Mouse (Mus musculus): ENCODE results near the gene Myo10. TPM values are rescaled to one million over a fixed set of nuclear protein-coding genes. Genes with fewer than 3 reads are reported as not detected.

Myo10 gene
- polyA plus RNA-seq, 1 experiment, result 8.2 TPM

- no peaks in the 10 kb centered on the region; the same call in 1 of the 2 replicates for H3K9me3 ChIP-seq
- no peak for TF ChIP-seq GATA1 (IDR thresholded peaks at IDR 0.05; ENCODE audit: borderline replicate concordance, low read length)
- no peak for TF ChIP-seq FLI1 (IDR thresholded peaks at IDR 0.05; ENCODE audit: low read length)
- no peaks in the 10 kb centered on the region for H3K27me3 ChIP-seq (replicated peaks)
- H3K4me1 ChIP-seq, result 0 out of 2 replicates have a peak, but pooled peaks cover 5% of the 10 kb centered on the region
- peaks cover 85% of the 10 kb centered on the region for H3K36me3 ChIP-seq (replicated peaks; ENCODE audit: low read length)
- no peak overlapping the region for H3K4me3 ChIP-seq (replicated peaks)
These were observed 190.2 kb downstream of the Myo10 start for GRCm38 (mm10) chr15:25812479-25812878.

DNA sequence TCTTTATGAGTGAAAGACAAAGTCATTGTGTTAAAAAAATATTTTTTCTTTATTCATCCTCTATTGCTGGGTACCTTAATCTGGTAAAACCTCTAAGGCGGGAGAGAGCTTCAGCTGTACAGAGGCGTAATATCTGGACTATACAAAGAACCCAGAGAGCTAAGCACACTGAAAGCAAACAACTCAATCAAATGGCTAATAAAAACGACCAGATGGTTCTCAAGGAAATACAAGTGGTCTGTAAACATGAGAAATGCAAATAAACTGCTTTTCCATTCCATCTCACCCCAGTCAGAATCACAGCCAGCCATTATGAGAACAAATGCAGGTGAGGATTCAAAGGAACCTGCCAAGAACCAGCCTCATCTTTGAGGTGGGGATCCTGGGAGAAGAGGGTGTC lies 192.2 kb downstream of the Myo10 start:
- 0 out of 2 replicates have a peak, but pooled peaks cover 5% of the 10 kb centered on the region for H3K4me1 ChIP-seq
- H3K27me3 ChIP-seq (replicated peaks), result no peaks in the 10 kb centered on the region
- no peak for TF ChIP-seq FLI1 (IDR thresholded peaks at IDR 0.05; ENCODE audit: low read length)
- TF ChIP-seq GATA1 (IDR thresholded peaks at IDR 0.05; ENCODE audit: borderline replicate concordance, low read length), result no peak
- H3K9me3 ChIP-seq, result peaks cover 5% of the 10 kb centered on the region
- no peak overlapping the region for H3K4me3 ChIP-seq (replicated peaks)
- H3K36me3 ChIP-seq (replicated peaks; ENCODE audit: low read length), result peaks cover 64% of the 10 kb centered on the region

- peaks cover 24% of the 10 kb centered on the region for H3K9me3 ChIP-seq
These were observed 194.9 kb downstream of the Myo10 start for GRCm38 (mm10) chr15:25817191-25817590.

GRCm38 (mm10) chr15:25821981-25822380 lies 199.7 kb downstream of the Myo10 start:
- Histone ChIP-seq H3K4me1 (peaks cover 3% of the 10 kb centered on the region; the same call in 1 of the 2 replicates), H3K4me3 (replicated peaks) (no peak overlapping the region)

More at GRCm38 (mm10) chr15:25817191-25817590, 194.9 kb downstream of the Myo10 start:
- TF ChIP-seq FLI1 (IDR thresholded peaks at IDR 0.05; ENCODE audit: low read length), result no peak
- TF ChIP-seq GATA1 (IDR thresholded peaks at IDR 0.05; ENCODE audit: borderline replicate concordance, low read length), result no peak
- Histone ChIP-seq H3K36me3 (replicated peaks; ENCODE audit: low read length) (peaks cover 38% of the 10 kb centered on the region), H3K4me3 (replicated peaks) (no peak overlapping the region), H3K4me1 (0 out of 2 replicates have a peak, but pooled peaks cover 5% of the 10 kb centered on the region), H3K27me3 (replicated peaks) (no peaks in the 10 kb centered on the region)

DNA sequence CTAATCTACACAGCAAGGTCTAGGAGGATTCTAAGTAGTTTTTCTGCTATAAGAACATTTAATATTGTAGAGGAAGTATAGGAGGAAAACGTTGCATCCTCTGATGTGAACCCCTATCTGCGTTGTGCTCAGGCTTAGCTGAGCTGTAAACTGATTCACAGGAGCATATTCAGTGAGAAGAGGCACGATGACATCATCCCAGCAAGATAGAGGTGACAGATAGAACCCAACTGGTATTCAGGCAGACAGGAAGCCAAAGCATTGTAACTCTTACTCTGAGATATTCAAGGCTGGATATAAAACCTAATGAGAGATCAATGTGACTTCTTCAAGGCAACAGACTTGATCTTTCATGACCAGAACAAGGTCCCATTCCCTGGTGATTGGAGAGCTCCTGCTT lies 200.3 kb downstream of the Myo10 start:
- Histone ChIP-seq H3K9me3 (peaks cover 24% of the 10 kb centered on the region), H3K4me3 (replicated peaks) (no peak overlapping the region)
- TF ChIP-seq FLI1 (IDR thresholded peaks at IDR 0.05; ENCODE audit: low read length) (no peak), GATA1 (IDR thresholded peaks at IDR 0.05; ENCODE audit: borderline replicate concordance, low read length) (no peak)

More at GRCm38 (mm10) chr15:25821981-25822380, 199.7 kb downstream of the Myo10 start:
- H3K9me3 ChIP-seq, result peaks cover 24% of the 10 kb centered on the region
- TF ChIP-seq FLI1 (IDR thresholded peaks at IDR 0.05; ENCODE audit: low read length) (no peak), GATA1 (IDR thresholded peaks at IDR 0.05; ENCODE audit: borderline replicate concordance, low read length) (no peak)
- no peaks in the 10 kb centered on the region for H3K36me3 ChIP-seq (replicated peaks; ENCODE audit: low read length)
- H3K27me3 ChIP-seq (replicated peaks), result no peaks in the 10 kb centered on the region

DNA sequence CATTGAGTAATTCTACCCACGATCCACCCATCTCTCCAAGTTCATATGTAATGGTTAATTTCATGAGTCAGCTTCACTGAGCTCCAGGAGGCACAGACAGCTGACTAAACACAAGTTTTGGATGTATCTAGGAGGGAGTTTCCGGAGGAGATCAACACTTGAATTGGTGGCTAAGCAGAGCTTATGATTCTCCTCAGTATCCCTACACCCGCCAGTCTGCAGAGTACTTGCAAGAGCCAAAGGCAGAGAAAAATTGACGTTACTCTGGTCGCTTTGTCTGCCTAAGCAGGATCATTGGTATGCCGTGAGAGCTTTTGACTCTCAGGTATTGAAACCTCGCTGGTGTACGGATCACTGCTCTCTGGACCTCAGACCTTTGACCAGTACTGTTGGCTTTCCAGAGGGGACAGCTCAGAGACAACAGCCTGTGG lies 204.2 kb downstream of the Myo10 start:
- H3K36me3 ChIP-seq (replicated peaks; ENCODE audit: low read length), result no peaks in the 10 kb centered on the region
- no peaks in the 10 kb centered on the region for H3K9me3 ChIP-seq
- H3K27me3 ChIP-seq (replicated peaks), result no peaks in the 10 kb centered on the region
- peaks cover 31% of the 10 kb centered on the region for H3K4me1 ChIP-seq
- no peak for TF ChIP-seq GATA1 (IDR thresholded peaks at IDR 0.05; ENCODE audit: borderline replicate concordance, low read length)
- no peak for TF ChIP-seq FLI1 (IDR thresholded peaks at IDR 0.05; ENCODE audit: low read length)
- no peak overlapping the region for H3K4me3 ChIP-seq (replicated peaks)

More for the DNA sequence above, 200.3 kb downstream of the Myo10 start:
- Histone ChIP-seq H3K36me3 (replicated peaks; ENCODE audit: low read length) (no peaks in the 10 kb centered on the region), H3K4me1 (peaks cover 5% of the 10 kb centered on the region), H3K27me3 (replicated peaks) (no peaks in the 10 kb centered on the region)

GRCm38 (mm10) chr15:25828464-25828863 lies 206.1 kb downstream of the Myo10 start:
- TF ChIP-seq GATA1 (IDR thresholded peaks at IDR 0.05; ENCODE audit: borderline replicate concordance, low read length), result no peak
- TF ChIP-seq FLI1 (IDR thresholded peaks at IDR 0.05; ENCODE audit: low read length), result no peak
- H3K4me3 ChIP-seq (replicated peaks), result peak overlapping the region; percentile 60

DNA sequence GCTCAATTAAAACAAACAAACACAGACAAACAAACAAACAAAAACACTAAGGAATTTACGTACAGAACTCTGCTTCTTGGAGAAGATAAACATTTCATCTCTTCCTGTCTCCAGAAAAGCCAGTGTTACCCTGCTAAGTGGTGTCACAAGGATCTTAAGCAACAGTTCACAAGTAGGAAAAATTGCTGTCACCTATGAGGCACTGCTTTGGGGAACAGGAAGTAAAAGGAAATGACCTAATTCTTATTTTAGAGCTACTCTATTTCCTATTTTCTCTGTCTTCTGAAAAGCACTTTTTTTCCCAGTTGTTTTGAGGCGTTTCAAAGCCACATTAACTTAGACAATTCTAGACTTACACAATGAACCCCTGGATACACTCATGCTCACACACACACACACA lies 208.1 kb downstream of the Myo10 start:
- peaks cover 7% of the 10 kb centered on the region for H3K9me3 ChIP-seq
- peaks cover 29% of the 10 kb centered on the region for H3K4me1 ChIP-seq
- TF ChIP-seq GATA1 (IDR thresholded peaks at IDR 0.05; ENCODE audit: borderline replicate concordance, low read length), result no peak
- TF ChIP-seq FLI1 (IDR thresholded peaks at IDR 0.05; ENCODE audit: low read length), result no peak
- peaks cover 4% of the 10 kb centered on the region for H3K27me3 ChIP-seq (replicated peaks)
- H3K4me3 ChIP-seq (replicated peaks), result no peak overlapping the region
- no peaks in the 10 kb centered on the region for H3K36me3 ChIP-seq (replicated peaks; ENCODE audit: low read length)

More at GRCm38 (mm10) chr15:25828464-25828863, 206.1 kb downstream of the Myo10 start:
- no peaks in the 10 kb centered on the region for H3K27me3 ChIP-seq (replicated peaks)
- H3K36me3 ChIP-seq (replicated peaks; ENCODE audit: low read length), result no peaks in the 10 kb centered on the region
- peaks cover 31% of the 10 kb centered on the region for H3K4me1 ChIP-seq
- H3K9me3 ChIP-seq, result no peaks in the 10 kb centered on the region

DNA sequence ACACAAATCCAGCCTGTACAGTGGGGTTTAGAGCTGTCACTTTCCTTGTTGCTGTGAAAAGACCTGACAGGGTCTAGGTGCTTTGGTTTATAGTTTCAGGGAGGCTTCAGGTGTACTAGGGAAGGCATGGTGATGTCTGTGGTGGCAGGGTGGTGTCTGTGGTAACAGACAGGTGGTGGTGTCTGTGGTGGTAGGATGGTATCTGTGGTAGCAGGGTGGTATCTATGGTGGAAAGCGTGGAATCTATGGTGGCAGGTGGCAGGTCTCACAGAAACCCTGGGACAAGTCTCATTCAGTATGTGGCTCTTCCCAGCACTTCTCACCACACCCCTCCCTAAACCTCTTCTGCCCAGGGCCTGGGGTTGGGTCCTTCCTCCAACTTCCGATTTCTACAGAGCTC lies 212.0 kb downstream of the Myo10 start:
- Histone ChIP-seq H3K4me1 (peaks cover 14% of the 10 kb centered on the region), H3K27me3 (replicated peaks) (peaks cover 6% of the 10 kb centered on the region), H3K4me3 (replicated peaks) (no peak overlapping the region), H3K36me3 (replicated peaks; ENCODE audit: low read length) (no peaks in the 10 kb centered on the region), H3K9me3 (peaks cover 31% of the 10 kb centered on the region)
- no peak for TF ChIP-seq GATA1 (IDR thresholded peaks at IDR 0.05; ENCODE audit: borderline replicate concordance, low read length)
- no peak for TF ChIP-seq FLI1 (IDR thresholded peaks at IDR 0.05; ENCODE audit: low read length)

DNA sequence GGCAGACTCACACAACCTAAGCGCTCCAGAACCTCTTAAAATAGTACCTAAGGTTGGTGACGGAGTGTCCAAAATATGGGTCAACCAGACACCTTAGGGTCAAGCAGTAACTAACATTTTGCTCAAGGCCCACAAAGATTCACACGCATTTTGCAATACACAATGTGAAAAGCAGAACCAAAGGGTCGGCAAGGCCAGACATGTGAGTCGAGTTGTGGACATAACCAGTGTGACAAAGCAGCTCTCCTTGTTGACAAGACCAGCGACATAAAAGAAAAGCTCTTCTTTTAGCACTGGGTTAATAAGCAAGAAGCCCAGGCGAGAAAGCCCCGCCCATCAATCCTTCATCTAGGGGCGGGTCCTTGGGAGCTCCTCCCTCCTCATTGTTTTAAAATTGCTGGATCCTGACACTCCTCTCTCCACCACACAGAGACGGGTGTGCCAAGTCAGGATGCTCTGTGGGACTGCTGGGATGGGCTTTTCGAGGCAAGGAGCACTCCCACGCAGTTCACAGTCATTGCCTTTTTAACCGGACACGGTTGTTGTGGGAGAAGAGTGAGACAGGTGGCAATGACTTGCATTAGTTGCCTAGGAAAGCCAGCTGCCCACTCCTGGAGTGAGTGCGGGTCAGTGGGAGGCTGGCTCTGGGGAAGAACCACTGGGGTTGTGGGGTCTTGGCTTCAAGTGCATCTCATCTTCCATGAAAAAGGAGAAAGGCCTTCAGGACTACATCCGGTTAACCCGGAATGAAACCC lies 212.8 kb downstream of the Myo10 start:
- Histone ChIP-seq H3K4me1 (peaks cover 13% of the 10 kb centered on the region), H3K4me3 (replicated peaks) (no peak overlapping the region), H3K27me3 (replicated peaks) (peaks cover 6% of the 10 kb centered on the region), H3K36me3 (replicated peaks; ENCODE audit: low read length) (no peaks in the 10 kb centered on the region), H3K9me3 (peaks cover 31% of the 10 kb centered on the region)
- TF ChIP-seq GATA1 (IDR thresholded peaks at IDR 0.05; ENCODE audit: borderline replicate concordance, low read length) (no peak), FLI1 (IDR thresholded peaks at IDR 0.05; ENCODE audit: low read length) (no peak)
